Mouse (Mus musculus) hematopoietic stem cell, adult 5-6 weeks (primary cell): ENCODE measurements around the gene Rbak. TPM values are rescaled to one million over a fixed set of nuclear protein-coding genes. Genes with fewer than 3 reads are reported as not detected.
"Not testable (repeated sequence)": the region's sequence is repeated elsewhere in the genome, so short reads cannot be mapped to it uniquely, and the experiment has no call there.

Experiments used
- ATAC-seq, 2 experiments: fragments of 125-278 bp in 1 of 2; replicated peaks in 1 of 2; 2 replicates each; pipeline ENCODE4 v1.8.0; 2016 to 2017; ENCODE audit warnings: inconsistent platforms in 2 of 2, mild to moderate bottlenecking in 2 of 2, moderate number of reproducible peaks in 2 of 2, low read depth in 1 of 2, moderate TSS enrichment in 1 of 2; ENCODE audit not compliant: low FRiP score in 2 of 2, poor library complexity in 2 of 2, severe bottlenecking in 2 of 2, insufficient read depth in 1 of 2, low TSS enrichment in 1 of 2
- total RNA-seq: library from RNA; stranded (forward); fragments of 172-1452, 232-1000 nt; gene quantifications from 2 replicates; pipeline ENCODE4 v1.2.3, GENCODE M21; 2017

The Rbak gene
- total RNA-seq = 12.7 and 19.6 TPM in 2 replicates

DNA sequence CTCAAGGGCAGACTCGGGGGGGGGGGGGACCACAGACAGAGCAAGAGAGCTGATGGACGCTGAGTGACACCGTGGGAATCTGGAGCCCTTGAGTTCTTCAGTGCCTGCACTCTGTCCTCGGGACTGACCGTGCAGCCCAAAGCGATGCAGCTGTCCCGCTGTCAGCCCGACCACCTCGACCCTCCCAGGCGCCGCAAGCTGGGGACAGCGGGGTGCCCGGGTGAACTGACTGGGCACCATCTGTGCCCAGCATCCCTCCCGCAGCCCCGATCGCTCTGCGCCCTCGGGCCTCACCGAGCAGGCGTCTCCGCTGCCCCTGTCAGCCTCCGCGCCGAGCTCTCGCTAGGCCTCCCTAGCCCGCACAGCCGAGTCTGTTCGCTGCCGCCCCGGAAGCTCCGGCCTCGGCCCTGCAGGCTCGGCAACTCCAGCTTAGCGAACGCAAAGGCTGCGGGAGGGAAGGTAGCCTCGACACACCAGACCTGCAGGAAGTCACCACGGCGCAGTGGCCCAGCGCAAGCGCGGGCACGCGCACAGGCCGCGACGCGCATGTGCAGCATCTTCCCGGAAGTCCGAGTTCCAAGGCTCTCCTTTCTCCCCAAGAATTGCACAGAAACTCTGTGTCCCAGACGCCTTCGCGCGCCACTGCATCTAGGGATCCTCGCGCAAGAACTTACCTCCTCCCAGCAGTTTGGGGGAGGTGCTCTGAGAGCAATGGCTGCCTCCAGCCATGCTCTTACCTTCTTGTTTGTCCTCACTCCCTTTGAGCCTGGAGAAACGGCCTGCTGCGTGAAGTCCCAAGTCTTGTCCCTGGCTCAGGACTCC is at the start of gene Rbak, which contains the start of gene Spdye4b:
Rbak (minus strand) TSS at position 521 of the 822 bp plus-strand sequence.
Spdye4b (plus strand) TSS at position 763 of the 822 bp plus-strand sequence.
- peak; percentile 91 to 92 for ATAC-seq

DNA sequence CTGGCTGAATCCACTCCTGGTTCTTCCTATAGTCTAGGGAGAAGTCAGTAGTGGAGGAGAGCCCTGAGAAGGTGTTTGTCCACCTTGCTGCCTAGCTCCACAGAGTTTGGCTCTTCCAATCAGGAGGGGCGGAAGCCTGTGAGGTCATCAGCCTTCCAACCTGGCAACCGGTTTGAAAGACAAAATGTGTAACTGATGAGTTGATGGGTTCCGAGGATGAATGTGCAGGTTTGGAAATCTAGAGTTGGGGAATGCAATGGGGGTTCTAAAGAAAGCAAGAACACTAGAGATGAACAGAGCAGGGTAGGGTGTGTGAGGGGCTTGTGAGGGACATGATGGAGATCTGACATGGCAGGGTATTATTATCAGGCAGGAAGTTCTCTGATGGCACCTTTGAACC is 46.2 kb upstream of the Rbak start, which contains the start of gene Spdye4a:
Spdye4a (minus strand) TSS at position 101 of the 400 bp plus-strand sequence.
- ATAC-seq = no peak

DNA sequence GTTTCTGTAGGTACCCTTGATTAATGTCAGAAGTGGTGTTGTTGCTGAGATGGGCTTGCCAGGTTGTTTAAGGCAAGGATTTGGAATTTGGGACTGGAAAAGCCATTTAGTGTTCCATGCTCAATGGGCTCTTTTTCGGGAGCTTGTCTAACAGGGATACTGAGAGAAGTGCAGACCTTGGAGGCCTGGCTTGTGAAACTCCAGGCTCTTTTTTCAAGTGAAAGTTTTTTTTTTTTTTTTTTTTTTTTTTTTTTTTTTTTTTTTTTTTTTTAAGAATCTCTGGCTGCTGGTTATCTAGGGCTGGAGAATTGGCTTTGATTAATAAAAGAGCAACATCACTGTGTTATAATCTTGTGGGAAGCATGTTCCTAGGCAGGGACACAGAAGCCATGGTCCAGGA is 41.7 kb upstream of the Rbak start:
- no peak for ATAC-seq

DNA sequence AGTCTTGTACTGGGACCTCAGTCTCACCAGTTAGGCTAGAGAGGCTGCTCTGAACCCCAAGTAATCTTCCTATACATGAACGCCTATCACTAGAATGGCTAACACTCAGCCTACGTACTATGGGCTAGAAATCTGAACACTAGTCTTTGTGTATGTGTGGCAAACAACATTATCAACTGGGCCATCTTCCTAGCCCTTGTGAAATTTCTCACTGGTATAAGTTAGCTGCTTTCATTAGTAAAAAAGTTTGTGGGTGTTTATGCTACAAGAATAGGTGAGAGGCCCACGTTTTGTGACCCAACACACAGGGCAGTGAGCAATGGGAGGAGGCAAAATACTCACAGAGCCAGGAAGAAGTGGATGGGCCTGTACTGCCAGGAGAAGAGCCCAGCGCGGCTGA is 40.4 kb upstream of the Rbak start:
- ATAC-seq = no peak

DNA sequence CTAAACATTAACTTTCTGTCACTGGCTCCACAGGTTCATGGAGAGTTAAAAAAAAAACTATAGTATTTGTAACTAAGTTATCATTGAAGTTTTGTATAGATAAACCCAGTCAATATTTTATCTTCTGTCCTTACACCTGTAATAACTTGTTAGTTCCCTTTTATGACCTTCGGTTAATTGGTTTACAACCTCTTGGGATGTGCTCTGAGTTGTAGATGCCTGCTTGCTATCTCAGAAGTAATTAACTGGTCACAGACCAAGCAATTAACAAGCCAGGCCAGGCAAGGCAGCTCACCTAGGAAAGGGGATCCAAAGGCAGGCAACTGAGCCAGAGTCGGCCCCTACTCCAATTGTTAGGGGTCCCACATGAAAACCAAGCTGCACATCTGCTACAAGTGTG is 33.3 kb upstream of the Rbak start:
- ATAC-seq = no peak

DNA sequence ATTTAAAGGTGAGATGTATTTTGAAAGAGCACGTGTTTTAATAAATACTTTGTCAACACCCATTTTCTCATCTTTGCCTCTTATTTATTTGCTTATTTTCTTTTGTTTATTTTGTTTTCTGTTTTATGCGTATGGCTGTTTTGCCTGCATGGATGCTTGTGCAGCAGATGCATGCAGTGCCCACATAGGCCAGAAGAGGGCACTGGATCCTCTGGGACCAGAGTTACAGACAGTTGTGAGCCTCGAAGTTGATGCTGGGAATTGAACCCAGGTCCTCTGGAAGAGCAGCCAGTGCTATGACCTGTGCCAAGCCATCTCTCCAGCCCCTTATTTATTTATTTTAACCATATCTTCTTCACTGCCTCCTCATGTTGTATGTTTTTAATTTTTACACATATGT is 24.4 kb upstream of the Rbak start:
- ATAC-seq = no peak

DNA sequence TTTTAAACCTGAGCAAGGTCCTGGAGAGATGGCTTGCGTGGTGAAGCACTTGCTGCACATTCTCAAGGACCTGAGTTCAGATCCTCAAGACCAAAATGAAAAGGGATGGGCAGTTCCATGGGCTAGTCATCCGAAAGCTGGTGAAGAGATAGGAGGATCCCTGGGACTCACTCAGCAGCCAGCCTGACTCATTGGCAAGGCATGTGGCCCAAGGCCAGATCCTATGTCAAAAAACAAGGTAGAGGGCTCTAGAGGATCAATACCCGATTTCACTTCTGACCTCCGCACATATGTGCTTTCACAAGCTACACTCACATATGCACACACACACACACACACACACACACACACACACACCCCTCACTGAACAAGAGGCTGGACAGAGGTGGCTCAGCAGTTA is 15.9 kb upstream of the Rbak start:
- no peak for ATAC-seq

DNA sequence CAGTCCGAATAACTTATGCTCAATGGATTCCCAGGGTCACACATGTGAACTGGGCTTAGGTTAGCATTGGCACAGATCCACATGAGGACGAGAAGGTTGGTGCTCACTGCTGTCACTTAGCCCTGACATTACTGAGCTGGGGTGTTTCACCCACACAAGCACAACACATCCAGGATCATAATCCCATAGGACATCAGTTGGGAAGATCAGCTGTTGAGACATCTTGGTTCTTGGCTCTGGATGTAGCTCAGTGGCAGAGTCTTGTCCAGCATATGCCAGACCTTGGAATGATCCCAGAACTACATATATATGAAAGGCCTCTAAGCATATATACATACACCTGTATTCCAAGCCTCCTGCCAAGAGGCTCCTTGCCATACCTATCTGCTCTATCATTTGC is 14.6 kb upstream of the Rbak start:
- ATAC-seq = no peak

DNA sequence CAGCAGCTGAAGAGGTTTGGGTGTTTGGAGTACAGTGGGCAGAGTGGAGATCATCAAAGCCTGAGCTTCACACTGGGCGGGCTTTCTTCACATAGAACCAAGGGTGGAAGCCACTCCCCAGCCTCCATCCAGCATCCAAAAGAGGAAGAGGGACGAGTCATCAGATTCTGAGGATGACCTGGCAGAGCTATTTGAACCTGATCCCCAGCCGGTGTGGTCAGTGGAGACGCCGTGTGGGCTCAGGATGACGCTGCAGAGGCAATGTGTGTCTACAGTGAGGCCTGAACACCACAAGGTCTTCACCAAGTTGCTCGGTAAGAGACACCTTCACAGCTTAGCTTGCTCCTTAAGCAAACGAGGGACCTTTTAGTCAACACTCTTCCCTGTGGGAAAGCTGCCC is 14.2 kb upstream of the Rbak start:
- ATAC-seq = not testable (repeated sequence)

DNA sequence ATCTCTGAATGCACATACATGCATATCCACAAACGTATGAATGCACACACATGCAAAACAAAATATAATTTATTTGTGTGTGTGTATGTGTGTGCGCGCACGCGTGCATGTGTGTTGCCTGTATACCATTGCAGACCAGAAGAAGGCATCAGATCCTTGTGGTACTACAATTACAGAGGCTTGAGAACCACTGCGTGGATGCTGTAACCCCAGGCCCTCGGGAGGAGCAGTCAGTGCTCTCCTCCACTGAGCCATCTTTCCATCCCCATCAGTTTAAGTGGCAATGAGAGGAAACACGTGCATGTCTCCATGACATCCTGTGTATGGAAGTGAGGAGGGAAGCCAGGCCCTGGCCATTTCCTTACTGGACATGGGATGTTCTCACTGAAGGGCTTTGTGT is 12.2 kb upstream of the Rbak start:
- ATAC-seq = no peak

DNA sequence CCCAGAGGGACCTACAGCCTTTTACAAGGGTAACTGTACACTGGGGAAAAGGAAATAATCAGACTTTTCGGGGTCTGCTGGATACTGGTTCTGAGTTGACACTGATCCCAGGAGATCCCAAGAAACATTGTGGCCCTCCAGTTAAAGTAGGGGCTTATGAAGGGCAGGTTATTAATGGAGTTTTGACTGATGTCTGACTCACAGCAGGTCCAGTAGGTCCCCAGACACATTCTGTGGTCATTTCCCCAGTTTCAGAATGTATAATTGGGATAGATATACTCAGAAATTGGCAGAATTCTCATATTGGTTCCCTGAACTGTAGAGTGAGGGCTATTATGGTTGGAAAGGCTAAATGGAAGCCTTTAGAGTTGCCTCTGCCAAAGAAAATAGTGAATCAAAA is 7.4 kb upstream of the Rbak start:
- ATAC-seq = not testable (repeated sequence)

DNA sequence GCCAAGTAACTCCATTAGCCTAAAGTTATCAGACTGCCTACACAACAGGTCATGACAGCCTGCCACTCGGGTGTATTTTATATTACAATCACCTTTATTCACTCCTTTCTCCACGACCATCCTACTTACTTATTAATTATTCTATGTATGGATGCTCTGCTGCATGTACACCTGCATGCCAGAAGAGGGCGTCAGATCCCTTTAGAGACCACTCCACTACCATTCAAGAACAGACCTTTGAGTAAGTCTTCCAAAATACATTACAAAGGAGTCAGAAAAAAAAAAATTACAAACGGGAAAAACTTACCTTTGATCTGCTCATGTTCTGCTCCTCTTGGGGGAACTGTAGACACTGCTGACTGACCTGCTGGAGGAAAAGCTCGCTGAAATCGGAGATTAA is 1.4 kb downstream of the Rbak start:
- no peak for ATAC-seq

DNA sequence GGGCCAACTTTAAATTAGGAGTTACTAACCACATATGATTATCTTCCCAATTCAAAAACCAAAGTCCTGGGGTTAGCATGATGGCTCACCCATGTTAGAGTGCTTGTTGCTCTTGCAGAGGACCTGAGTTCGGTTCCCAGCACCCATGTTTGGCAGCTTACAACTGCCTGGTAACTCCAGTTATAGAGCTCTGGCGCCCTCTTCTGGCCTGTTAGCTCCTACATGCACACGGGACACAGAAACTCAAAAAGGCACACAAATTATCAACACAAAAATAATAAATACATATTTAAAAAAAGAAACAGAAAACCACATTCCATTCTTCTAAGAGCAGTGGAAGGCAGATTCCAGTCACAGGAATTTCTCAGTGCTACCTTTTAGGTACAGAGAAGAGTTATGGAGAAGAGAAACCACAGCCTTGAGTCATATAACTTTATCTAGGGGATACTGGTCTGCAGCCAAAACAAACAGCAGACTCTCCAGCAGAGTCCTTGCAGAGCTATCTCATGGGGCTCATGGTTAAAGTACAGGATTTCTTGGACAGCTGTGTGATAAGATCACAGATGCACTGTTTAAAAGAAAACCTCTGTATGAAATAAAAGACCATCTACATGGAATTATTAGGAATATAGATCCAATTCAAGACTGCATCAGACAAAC is 2.9 kb downstream of the Rbak start:
- ATAC-seq = no peak

DNA sequence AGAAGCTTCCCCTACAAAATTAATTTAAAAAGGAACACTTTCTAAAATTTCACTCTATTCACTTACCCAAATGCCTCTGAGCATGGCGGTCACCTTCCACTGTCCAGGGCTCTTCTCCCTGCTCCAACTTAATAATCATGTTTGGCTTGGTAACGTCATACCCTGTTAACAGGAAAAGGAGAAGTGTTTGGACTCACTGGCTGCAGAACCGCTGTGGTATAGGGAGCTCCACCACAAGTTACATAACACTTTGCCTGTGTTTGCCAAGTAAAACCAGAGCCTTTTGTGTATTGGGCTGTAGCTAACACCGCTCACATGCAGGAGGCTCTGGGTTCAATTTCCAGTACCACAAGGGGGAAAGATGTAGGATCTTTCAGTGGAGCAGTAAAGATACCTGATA is 4.6 kb downstream of the Rbak start:
- ATAC-seq = peak; percentile 40 to 70; a peak in 3 of 4 replicates

DNA sequence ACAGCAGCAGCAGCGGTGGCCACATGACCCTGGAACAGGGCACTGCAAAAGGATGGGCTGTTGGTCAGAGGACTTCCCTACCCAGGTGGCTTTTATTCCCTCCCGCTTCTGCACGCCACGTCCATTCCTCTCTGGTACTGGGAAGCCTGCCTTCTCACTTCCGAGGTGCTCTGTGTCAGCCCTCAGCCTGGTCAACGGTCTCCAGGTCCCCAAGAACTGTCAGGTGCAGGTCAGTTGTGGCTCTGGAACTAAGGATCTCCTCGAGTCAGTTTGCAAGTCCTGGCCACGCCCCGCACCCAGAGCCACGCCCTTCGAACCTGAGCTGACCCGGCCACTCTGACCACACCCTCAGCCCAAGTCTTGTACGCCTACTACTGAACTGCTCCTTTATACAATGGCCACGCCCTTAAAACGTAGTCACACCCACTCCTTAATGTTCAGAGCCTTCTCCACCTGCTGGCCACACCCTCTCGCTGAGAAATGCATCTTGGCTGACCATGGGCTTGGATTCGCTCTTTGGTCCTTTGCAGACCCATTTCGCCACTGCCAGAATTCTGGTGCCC is 15.0 kb downstream of the Rbak start:
- peak; percentile 69 to 75 for ATAC-seq

DNA sequence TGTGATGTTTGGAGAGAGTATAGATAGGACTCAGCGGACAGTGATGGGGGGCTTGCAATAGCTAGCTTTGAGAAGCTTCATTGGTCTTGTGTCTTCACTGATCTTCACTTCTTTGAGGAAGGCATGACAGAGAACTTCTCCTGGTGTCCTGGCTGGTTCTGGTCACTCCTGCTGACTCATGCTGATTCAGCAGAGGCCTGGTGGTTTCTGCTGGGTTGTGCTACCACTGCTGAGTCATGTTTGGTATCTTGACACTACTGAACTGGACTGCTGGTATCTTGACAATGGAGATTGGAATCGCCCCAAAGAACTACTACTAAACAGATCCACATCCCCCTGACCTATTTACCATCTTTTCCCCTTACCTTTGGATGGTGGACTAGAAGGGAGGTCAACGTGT is 25.0 kb downstream of the Rbak start:
- ATAC-seq = no peak

DNA sequence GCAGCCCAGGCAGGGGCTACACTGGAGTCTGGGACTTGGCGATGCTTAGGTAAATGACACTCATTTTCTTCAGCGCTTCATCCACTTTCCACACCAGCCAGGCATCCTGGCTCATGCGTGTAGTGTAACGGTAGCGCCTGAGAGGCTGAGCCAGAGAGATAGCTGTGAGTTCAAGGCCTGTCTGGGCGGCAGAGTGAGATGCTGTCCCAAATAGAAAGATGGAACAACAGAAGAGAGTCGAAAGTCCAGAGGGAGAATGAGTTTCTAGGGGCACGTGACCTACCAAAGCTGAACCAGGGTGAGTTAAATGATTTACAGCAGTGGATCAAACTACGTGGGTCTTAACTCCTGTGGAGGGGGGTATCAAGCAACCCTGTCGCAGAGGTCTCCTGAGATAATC is 26.8 kb downstream of the Rbak start:
- no peak for ATAC-seq

DNA sequence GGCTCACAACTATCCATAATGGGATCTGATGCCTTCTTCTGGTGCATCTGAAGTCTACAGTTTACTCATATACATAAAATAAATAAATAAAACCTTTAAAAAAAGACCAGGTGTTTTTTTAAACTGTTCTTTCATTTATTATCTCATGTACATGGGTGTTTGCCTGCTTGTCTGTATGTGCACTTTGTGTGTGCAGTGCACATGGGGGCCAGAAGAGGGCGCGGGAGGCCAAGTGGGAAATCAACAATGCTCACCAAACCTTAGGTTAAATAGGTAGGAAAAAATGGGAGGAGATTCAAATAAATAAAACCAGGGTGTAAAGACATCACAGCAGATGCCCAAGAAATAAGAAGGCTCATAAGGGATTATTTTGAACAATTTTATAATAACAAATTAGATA is 30.5 kb downstream of the Rbak start:
- no peak for ATAC-seq
